Mouse (Mus musculus) ES-E14 (cell line): ENCODE results near the gene Nars2.

Experiments
- CHD2 ChIP-seq: IDR thresholded peaks from 2 replicates; pipeline ENCODE4 v1.6.1; 2014; ENCODE audit warnings: mild to moderate bottlenecking, low read depth, low read length, inconsistent platforms
- HCFC1 ChIP-seq: IDR thresholded peaks from 2 replicates; pipeline ENCODE4 v1.6.1; 2012; ENCODE audit warnings: low read length, inconsistent platforms, borderline replicate concordance; ENCODE audit not compliant: insufficient read depth
- MAFK ChIP-seq: IDR thresholded peaks from 2 replicates; pipeline ENCODE4 v1.6.1; 2014; ENCODE audit warnings: mild to moderate bottlenecking, low read depth, low read length, inconsistent platforms; ENCODE audit not compliant: insufficient read depth
- ZC3H11A ChIP-seq: IDR thresholded peaks from 2 replicates; pipeline ENCODE4 v1.6.1; 2012; ENCODE audit warnings: low read depth, mild to moderate bottlenecking, inconsistent platforms, low read length, borderline replicate concordance

GRCm38 (mm10) chr7:97076977-97077376 is 125.7 kb downstream of the Nars2 start:
- no peak for TF ChIP-seq ZC3H11A
- no peak for TF ChIP-seq MAFK
- no peak for TF ChIP-seq HCFC1
- TF ChIP-seq CHD2, result no peak
